Mouse (Mus musculus) heart, embryonic 10.5 days (tissue): ENCODE results near the gene Dnaja2. TPM values are rescaled to one million over a fixed set of nuclear protein-coding genes. Genes with fewer than 3 reads are reported as not detected.

ENCODE experiments used
- DNase-seq: peaks from one replicate; pipeline ENCODE4 v3.0.0-alpha.2; 2017; ENCODE audit warnings: low spot score
- H3K27ac ChIP-seq: fragments of 300-500 bp; sonication (generic); 2 replicates; pipeline ENCODE4 v1.5.1; 2016; ENCODE audit warnings: mild to moderate bottlenecking
- H3K27me3 ChIP-seq: fragments of 300-500 bp; sonication (generic); 2 replicates; pipeline ENCODE4 v1.6.1; 2016; ENCODE audit warnings: mild to moderate bottlenecking; ENCODE audit not compliant: poor library complexity, insufficient read depth, severe bottlenecking
- H3K36me3 ChIP-seq: fragments of 300-500 bp; sonication (generic); 2 replicates; pipeline ENCODE4 v1.6.1; 2016; ENCODE audit warnings: mild to moderate bottlenecking, moderate library complexity
- H3K4me1 ChIP-seq: fragments of 300-500 bp; sonication (generic); 2 replicates; pipeline ENCODE4 v1.6.1; 2016; ENCODE audit warnings: mild to moderate bottlenecking
- H3K4me3 ChIP-seq: fragments of 300-500 bp; sonication (generic); 2 replicates; pipeline ENCODE4 v1.5.1; 2016; ENCODE audit warnings: mild to moderate bottlenecking, moderate library complexity
- H3K9me3 ChIP-seq: fragments of 300-500 bp; sonication (generic); 2 replicates; pipeline ENCODE4 v1.6.1; 2016; ENCODE audit warnings: mild to moderate bottlenecking, moderate library complexity
- WGBS: fragments of 180-500 bp; shearing (Covaris S2); methylation state at CpG from one replicate; pipeline ENCODE4 v1.1.7; 2016; 5-methylcytosine and 5-hydroxymethylcytosine counted together
- polyA plus RNA-seq: library from polyadenylated mRNA; unstranded; fragments of >200 nt; fragmentation: Nextera tagmentation; extraction: Ambion mirVana; gene quantifications from 2 replicates; pipeline ENCODE4 v1.2.1, GENCODE M21; 2016

Gene Dnaja2
- polyA plus RNA-seq, 1 experiment from 2014 or later, result 177 TPM

GRCm38 (mm10) chr8:85577666-85578065 is 22.5 kb upstream of the Dnaja2 start:
- no peaks in the 10 kb centered on the region for H3K9me3 ChIP-seq
- 87% methylated on average over 3 of the region's 3 CpGs for WGBS
- H3K27me3 ChIP-seq, result no peaks in the 10 kb centered on the region
- H3K4me3 ChIP-seq, result no peak overlapping the region
- no peak for DNase-seq
- H3K4me1 ChIP-seq, result no peaks in the 10 kb centered on the region
- no peaks in the 10 kb centered on the region for H3K36me3 ChIP-seq
- no peak overlapping the region for H3K27ac ChIP-seq

GRCm38 (mm10) chr8:85573972-85574496 is 18.9 kb upstream of the Dnaja2 start:
- Histone ChIP-seq H3K36me3 (no peaks in the 10 kb centered on the region), H3K27ac (no peak overlapping the region), H3K27me3 (no peaks in the 10 kb centered on the region), H3K4me3 (no peak overlapping the region), H3K4me1 (no peaks in the 10 kb centered on the region), H3K9me3 (no peaks in the 10 kb centered on the region)
- WGBS, result 71% methylated on average over 2 of the region's 2 CpGs
- no peak for DNase-seq

GRCm38 (mm10) chr8:85570466-85570865 is 15.3 kb upstream of the Dnaja2 start:
- H3K27me3 ChIP-seq, result no peaks in the 10 kb centered on the region
- DNase-seq, result no peak
- WGBS, result 85% methylated on average over 4 of the region's 4 CpGs

GRCm38 (mm10) chr8:85567801-85568200 is 12.7 kb upstream of the Dnaja2 start:
- H3K9me3 ChIP-seq, result no peaks in the 10 kb centered on the region
- no peak for DNase-seq
- H3K4me3 ChIP-seq, result no peak overlapping the region
- 93% methylated on average over 2 of the region's 2 CpGs for WGBS
- H3K36me3 ChIP-seq, result no peaks in the 10 kb centered on the region
- H3K4me1 ChIP-seq, result no peaks in the 10 kb centered on the region
- H3K27ac ChIP-seq, result no peak overlapping the region
- H3K27me3 ChIP-seq, result no peaks in the 10 kb centered on the region

More at GRCm38 (mm10) chr8:85570466-85570865, 15.3 kb upstream of the Dnaja2 start:
- Histone ChIP-seq H3K4me3 (no peak overlapping the region), H3K4me1 (no peaks in the 10 kb centered on the region), H3K36me3 (no peaks in the 10 kb centered on the region), H3K27ac (no peak overlapping the region), H3K9me3 (no peaks in the 10 kb centered on the region)

GRCm38 (mm10) chr8:85565186-85565585 is 10.0 kb upstream of the Dnaja2 start:
- no peaks in the 10 kb centered on the region for H3K36me3 ChIP-seq
- no peak overlapping the region for H3K27ac ChIP-seq
- H3K4me3 ChIP-seq, result no peak overlapping the region
- WGBS, result 60% methylated on average over 3 of the region's 3 CpGs
- H3K27me3 ChIP-seq, result no peaks in the 10 kb centered on the region
- no peak for DNase-seq
- H3K9me3 ChIP-seq, result no peaks in the 10 kb centered on the region
- H3K4me1 ChIP-seq, result no peaks in the 10 kb centered on the region

- Histone ChIP-seq H3K27ac (no peak overlapping the region), H3K9me3 (no peaks in the 10 kb centered on the region), H3K4me3 (no peak overlapping the region), H3K27me3 (no peaks in the 10 kb centered on the region), H3K36me3 (no peaks in the 10 kb centered on the region), H3K4me1 (no peaks in the 10 kb centered on the region)
- DNase-seq, result no peak
- 85% methylated on average over 8 of the region's 8 CpGs for WGBS
These were observed 8.2 kb upstream of the Dnaja2 start for GRCm38 (mm10) chr8:85563336-85563735.

GRCm38 (mm10) chr8:85559966-85560365 is 4.8 kb upstream of the Dnaja2 start:
- H3K4me3 ChIP-seq, result no peak overlapping the region
- H3K9me3 ChIP-seq, result no peaks in the 10 kb centered on the region
- no peaks in the 10 kb centered on the region for H3K27me3 ChIP-seq
- no peak overlapping the region for H3K27ac ChIP-seq
- H3K36me3 ChIP-seq, result no peaks in the 10 kb centered on the region
- WGBS, result 52% methylated on average over 2 of the region's 2 CpGs
- H3K4me1 ChIP-seq, result 0 out of 2 replicates have a peak, but pooled peaks cover 3% of the 10 kb centered on the region
- no peak for DNase-seq

GRCm38 (mm10) chr8:85559201-85559600 is 4.1 kb upstream of the Dnaja2 start:
- no peak overlapping the region for H3K4me3 ChIP-seq
- no peak overlapping the region for H3K27ac ChIP-seq
- H3K4me1 ChIP-seq, result 0 out of 2 replicates have a peak, but pooled peaks cover 3% of the 10 kb centered on the region
- no peaks in the 10 kb centered on the region for H3K9me3 ChIP-seq
- H3K36me3 ChIP-seq, result no peaks in the 10 kb centered on the region
- DNase-seq, result no peak
- 89% methylated on average over 1 of the region's 1 CpGs for WGBS
- H3K27me3 ChIP-seq, result no peaks in the 10 kb centered on the region

- 0 out of 2 replicates have a peak, but pooled peaks cover 3% of the 10 kb centered on the region for H3K4me1 ChIP-seq
- no peak overlapping the region for H3K27ac ChIP-seq
- 81% methylated on average over 3 of the region's 3 CpGs for WGBS
- H3K9me3 ChIP-seq, result no peaks in the 10 kb centered on the region
- H3K4me3 ChIP-seq, result no peak overlapping the region
- H3K36me3 ChIP-seq, result peaks cover 7% of the 10 kb centered on the region; the same call in 1 of the 2 replicates
- no peak for DNase-seq
- no peaks in the 10 kb centered on the region for H3K27me3 ChIP-seq
These were observed 2.5 kb upstream of the Dnaja2 start for GRCm38 (mm10) chr8:85557601-85557986.

- 74% methylated on average over 2 of the region's 2 CpGs for WGBS
- DNase-seq, result no peak
These were observed 1.9 kb upstream of the Dnaja2 start for GRCm38 (mm10) chr8:85556986-85557600.

GRCm38 (mm10) chr8:85554391-85555180 is 558 bp downstream of the Dnaja2 start:
- WGBS, result under 1% methylated on average over 66 of the region's 66 CpGs
- Histone ChIP-seq H3K4me1 (0 out of 2 replicates have a peak, but pooled peaks cover 3% of the 10 kb centered on the region), H3K27ac (peak overlapping the region; percentile 97), H3K27me3 (no peaks in the 10 kb centered on the region), H3K9me3 (no peaks in the 10 kb centered on the region), H3K4me3 (peak overlapping the region; percentile 96), H3K36me3 (peaks cover 34% of the 10 kb centered on the region)
- no peak for DNase-seq

More at GRCm38 (mm10) chr8:85556986-85557600, 1.9 kb upstream of the Dnaja2 start:
- H3K36me3 ChIP-seq, result peaks cover 11% of the 10 kb centered on the region
- H3K27me3 ChIP-seq, result no peaks in the 10 kb centered on the region
- no peaks in the 10 kb centered on the region for H3K9me3 ChIP-seq
- H3K27ac ChIP-seq, result no peak overlapping the region
- no peak overlapping the region for H3K4me3 ChIP-seq
- H3K4me1 ChIP-seq, result 0 out of 2 replicates have a peak, but pooled peaks cover 3% of the 10 kb centered on the region

GRCm38 (mm10) chr8:85551934-85552333 is 3.2 kb downstream of the Dnaja2 start:
- peaks cover 60% of the 10 kb centered on the region for H3K36me3 ChIP-seq

GRCm38 (mm10) chr8:85536332-85536731 is 18.8 kb downstream of the Dnaja2 start:
- WGBS, result 98% methylated on average over 2 of the region's 2 CpGs
- H3K27me3 ChIP-seq, result no peaks in the 10 kb centered on the region

More at GRCm38 (mm10) chr8:85551934-85552333, 3.2 kb downstream of the Dnaja2 start:
- Histone ChIP-seq H3K9me3 (no peaks in the 10 kb centered on the region), H3K4me1 (0 out of 2 replicates have a peak, but pooled peaks cover 3% of the 10 kb centered on the region), H3K27me3 (no peaks in the 10 kb centered on the region), H3K27ac (no peak overlapping the region), H3K4me3 (no peak overlapping the region)
- WGBS, result 96% methylated on average over 1 of the region's 1 CpGs
- no peak for DNase-seq

More at GRCm38 (mm10) chr8:85536332-85536731, 18.8 kb downstream of the Dnaja2 start:
- no peak overlapping the region for H3K27ac ChIP-seq
- peaks cover 77% of the 10 kb centered on the region for H3K36me3 ChIP-seq
- no peak overlapping the region for H3K4me3 ChIP-seq
- peak; percentile 41 for DNase-seq
- H3K9me3 ChIP-seq, result no peaks in the 10 kb centered on the region
- no peaks in the 10 kb centered on the region for H3K4me1 ChIP-seq
